Mouse (Mus musculus) left cerebral cortex, adult 9 months (tissue): ENCODE results near the gene R3hdm4.

ENCODE experiments used
- DNase-seq, 2 experiments: peaks; one replicate each; pipeline ENCODE4 v3.0.0; 2022; ENCODE audit warnings: low spot score in 2 of 2

Gene R3hdm4

GRCm38 (mm10) chr10:79942988-79943387, 22.0 kb upstream of the R3hdm4 start:
- no peak for DNase-seq

GRCm38 (mm10) chr10:79940749-79941148, 19.7 kb upstream of the R3hdm4 start:
- no peak for DNase-seq

GRCm38 (mm10) chr10:79937775-79938526, 16.9 kb upstream of the R3hdm4 start:
- DNase-seq = no peak

- no peak for DNase-seq
Observed at GRCm38 (mm10) chr10:79936911-79937441, 16.0 kb upstream of the R3hdm4 start.

- no peak for DNase-seq
Observed at GRCm38 (mm10) chr10:79936284-79936910, 15.4 kb upstream of the R3hdm4 start.

GRCm38 (mm10) chr10:79934794-79935569, 14.0 kb upstream of the R3hdm4 start:
- no peak for DNase-seq

GRCm38 (mm10) chr10:79934272-79934721, 13.3 kb upstream of the R3hdm4 start:
- DNase-seq = no peak

GRCm38 (mm10) chr10:79933861-79934260, 12.9 kb upstream of the R3hdm4 start:
- no peak for DNase-seq

GRCm38 (mm10) chr10:79933145-79933679, 12.2 kb upstream of the R3hdm4 start:
- no peak for DNase-seq

- DNase-seq = no peak
Observed at GRCm38 (mm10) chr10:79932736-79933135, 11.7 kb upstream of the R3hdm4 start.

- DNase-seq = no peak
Observed at GRCm38 (mm10) chr10:79931797-79932196, 10.8 kb upstream of the R3hdm4 start.

GRCm38 (mm10) chr10:79930826-79931186, 9.8 kb upstream of the R3hdm4 start:
- no peak for DNase-seq

GRCm38 (mm10) chr10:79929967-79930825, 9.2 kb upstream of the R3hdm4 start:
- DNase-seq = no peak

- DNase-seq = no peak
Observed at GRCm38 (mm10) chr10:79928907-79929701, 8.1 kb upstream of the R3hdm4 start.

- no peak for DNase-seq
Observed at GRCm38 (mm10) chr10:79928030-79928694, 7.2 kb upstream of the R3hdm4 start.

GRCm38 (mm10) chr10:79927324-79928029, 6.5 kb upstream of the R3hdm4 start:
- DNase-seq = no peak

GRCm38 (mm10) chr10:79926491-79927323, 5.7 kb upstream of the R3hdm4 start, which contains the start of gene Arid3a:
Gene Arid3a, plus strand, starts transcription at chr10:79927043.
- peak; percentile 73 to 87 for DNase-seq
